Mouse (Mus musculus): ENCODE measurements around the gene Ankrd9.
A peak's percentile ranks its signal among the peaks of the same experiment; 100 is the strongest.

The Ankrd9 gene

GRCm38 (mm10) chr12:110954351-110954991 is 24.4 kb downstream of the Ankrd9 start:
- DNase-seq (ENCODE audit: low spot score) = no peak

GRCm38 (mm10) chr12:110953900-110954299 is 24.9 kb downstream of the Ankrd9 start:
- DNase-seq (ENCODE audit: low spot score) = no peak

GRCm38 (mm10) chr12:110953443-110953842 is 25.4 kb downstream of the Ankrd9 start:
- DNase-seq (ENCODE audit: low spot score) = no peak

- no peak for DNase-seq (ENCODE audit: low spot score)
Observed at GRCm38 (mm10) chr12:110952628-110953385, 26.0 kb downstream of the Ankrd9 start.

- no peak for DNase-seq (ENCODE audit: low spot score)
Observed at GRCm38 (mm10) chr12:110951236-110951635, 27.6 kb downstream of the Ankrd9 start.

GRCm38 (mm10) chr12:110950151-110950550 is 28.7 kb downstream of the Ankrd9 start:
- DNase-seq (ENCODE audit: low spot score) = no peak

- DNase-seq (ENCODE audit: low spot score) = no peak
Observed at GRCm38 (mm10) chr12:110949410-110949809, 29.4 kb downstream of the Ankrd9 start.

- no peak for DNase-seq (ENCODE audit: low spot score)
Observed at GRCm38 (mm10) chr12:110948910-110949201, 30.0 kb downstream of the Ankrd9 start.

- no peak for DNase-seq (ENCODE audit: low spot score)
Observed at GRCm38 (mm10) chr12:110948082-110948909, 30.5 kb downstream of the Ankrd9 start.

- DNase-seq (ENCODE audit: low spot score) = no peak
Observed at GRCm38 (mm10) chr12:110946216-110946615, 32.6 kb downstream of the Ankrd9 start.

- no peak for DNase-seq (ENCODE audit: low spot score)
Observed at GRCm38 (mm10) chr12:110940869-110941268, 38.0 kb downstream of the Ankrd9 start.

- no peak for DNase-seq (ENCODE audit: low spot score)
Observed at GRCm38 (mm10) chr12:110939385-110939784, 39.5 kb downstream of the Ankrd9 start.

GRCm38 (mm10) chr12:110937496-110937895 is 41.3 kb downstream of the Ankrd9 start:
- no peak for DNase-seq (ENCODE audit: low spot score)

GRCm38 (mm10) chr12:110935983-110936620 is 42.7 kb downstream of the Ankrd9 start:
- DNase-seq (ENCODE audit: low spot score) = peak; percentile 90

- DNase-seq (ENCODE audit: low spot score) = no peak
Observed at GRCm38 (mm10) chr12:110932820-110933219, 46.0 kb downstream of the Ankrd9 start.

Data from embryo, embryonic 10 days (tissue).